ENCODE assay signal across 30 mouse cellular contexts in genomic region chr2:110590007-110590406, GRCm38 (mm10). TPM values are rescaled to one million over a fixed set of nuclear protein-coding genes. Genes with fewer than 3 reads are reported as not detected.
A peak's percentile ranks its signal among the peaks of the same experiment; 100 is the strongest.
DNase-seq lines count a peak whose midpoint lies in the region; ATAC-seq and TF ChIP-seq lines count a peak whose summit lies in the region.
"Had no signal": no experiment of that assay in that cellular context is flagged by ENCODE, and none has a peak within 500 bp of the region (broad histone marks: within the 10 kb centered on the region; RNA-seq: fewer than 3 reads in every experiment).

No protein-coding gene starts in this region.

- H3K9me3 ChIP-seq in kidney, embryonic 14.5 days (ENCODE audit: control insufficient read depth, low read length) = no peaks in the 10 kb centered on the region
- H3K9me3 ChIP-seq in midbrain, embryonic 11.5 days (ENCODE audit: control insufficient read depth, low read length) = no peaks in the 10 kb centered on the region
- no peaks in the 10 kb centered on the region for H3K9me3 ChIP-seq in midbrain, postnatal 0 days (ENCODE audit: low read length)
- H3K9me3 ChIP-seq: embryonic facial prominence, embryonic 13.5 days; embryonic facial prominence, embryonic 15.5 days; forebrain, embryonic 10.5 days; forebrain, embryonic 12.5 days had no signal

- H3K9ac ChIP-seq in kidney, embryonic 14.5 days (ENCODE audit: low read depth, low read length) = no peak overlapping the region
- no peak overlapping the region for H3K9ac ChIP-seq in midbrain, embryonic 11.5 days (ENCODE audit: low read length)
- H3K9ac ChIP-seq in midbrain, postnatal 0 days (replicated peaks; ENCODE audit: low read length, poor library complexity, severe bottlenecking) = no peak overlapping the region
- H3K9ac ChIP-seq: embryonic facial prominence, embryonic 13.5 days; embryonic facial prominence, embryonic 15.5 days; forebrain, embryonic 12.5 days had no signal

- H3K36me3 ChIP-seq in kidney, embryonic 14.5 days (ENCODE audit: control insufficient read depth, insufficient read depth, low read length) = no peaks in the 10 kb centered on the region
- no peaks in the 10 kb centered on the region for H3K36me3 ChIP-seq in midbrain, embryonic 11.5 days (ENCODE audit: control insufficient read depth, insufficient read depth, low read length)
- H3K36me3 ChIP-seq in midbrain, postnatal 0 days (ENCODE audit: insufficient read depth, low read length) = no peaks in the 10 kb centered on the region
- H3K36me3 ChIP-seq in small intestine, adult 2 months (ENCODE audit: control insufficient read depth, insufficient read depth, low read length) = no peaks in the 10 kb centered on the region
- H3K36me3 ChIP-seq: embryonic facial prominence, embryonic 13.5 days; embryonic facial prominence, embryonic 15.5 days; forebrain, embryonic 10.5 days; forebrain, embryonic 12.5 days had no signal

- no peaks in the 10 kb centered on the region for H3K4me1 ChIP-seq in kidney, embryonic 14.5 days (ENCODE audit: control insufficient read depth, insufficient read depth, low read length)
- no peaks in the 10 kb centered on the region for H3K4me1 ChIP-seq in midbrain, embryonic 11.5 days (ENCODE audit: control insufficient read depth, insufficient read depth, low read length)
- H3K4me1 ChIP-seq in midbrain, postnatal 0 days (ENCODE audit: insufficient read depth, low read length) = no peaks in the 10 kb centered on the region
- peaks cover 9% of the 10 kb centered on the region for H3K4me1 ChIP-seq in small intestine, adult 2 months (ENCODE audit: control insufficient read depth, insufficient read depth, insufficient read length, low read length)
- H3K4me1 ChIP-seq: embryonic facial prominence, embryonic 13.5 days; embryonic facial prominence, embryonic 15.5 days; forebrain, embryonic 10.5 days; forebrain, embryonic 12.5 days had no signal

- TF ChIP-seq POLR2A in small intestine, adult 2 months (IDR thresholded peaks at IDR 0.05; ENCODE audit: low read depth, low read length) = no peak

- 70% methylated on average over 1 of the region's 1 CpGs for WGBS in kidney, embryonic 14.5 days
- WGBS in midbrain, embryonic 11.5 days = 82% methylated on average over 1 of the region's 1 CpGs
- 81% methylated on average over 1 of the region's 1 CpGs for WGBS in midbrain, postnatal 0 days
- WGBS in small intestine, adult 2 months = 58% methylated on average over 1 of the region's 1 CpGs

- H3K27ac ChIP-seq in kidney, embryonic 14.5 days (ENCODE audit: low read depth, low read length) = no peak overlapping the region
- H3K27ac ChIP-seq in midbrain, embryonic 11.5 days (ENCODE audit: low read depth, low read length) = no peak overlapping the region
- H3K27ac ChIP-seq in midbrain, postnatal 0 days (ENCODE audit: low read depth, low read length) = no peak overlapping the region
- H3K27ac ChIP-seq in small intestine, adult 2 months (ENCODE audit: insufficient read depth, low read depth, low read length) = peak overlapping the region; percentile 57; the same call in 1 of the 2 replicates
- H3K27ac ChIP-seq: embryonic facial prominence, embryonic 13.5 days; embryonic facial prominence, embryonic 15.5 days; forebrain, embryonic 10.5 days; forebrain, embryonic 12.5 days had no signal

- peak; percentile 14 to 29 for DNase-seq in kidney, adult 8-10 months
- DNase-seq in kidney, postnatal 10 days = no peak
- DNase-seq in kidney, postnatal 14 days = peak; percentile 41
- DNase-seq in midbrain, embryonic 11.5 days (ENCODE audit: low spot score, missing footprints) = peak; percentile 61
- no peak for DNase-seq in midbrain, postnatal 0 days (ENCODE audit: low spot score)
- DNase-seq in layer of hippocampus, adult 18-20 months (ENCODE audit: low spot score in 2 of 2) = no peak
- DNase-seq: adrenal gland, adult 2 months; adrenal gland, postnatal 10 days; adrenal gland, postnatal 25 days; cerebellum, adult 11 months; cerebellum, adult 18-20 months; cerebellum, adult 8-10 months; cerebellum, adult 9-11 months; cerebellum, postnatal 14 days; cerebellum, postnatal 36 days; embryo, embryonic 11 days had no signal

- no peak for TF ChIP-seq CTCF in midbrain, postnatal 0 days (IDR thresholded peaks at IDR 0.05)
- no peak for TF ChIP-seq CTCF in small intestine, adult 2 months (IDR thresholded peaks at IDR 0.05; ENCODE audit: extremely low read depth, insufficient read length, insufficient replicate concordance, low read depth, low read length)

- H3K4me3 ChIP-seq in kidney, embryonic 14.5 days (ENCODE audit: low read length) = no peak overlapping the region
- H3K4me3 ChIP-seq in midbrain, embryonic 11.5 days (ENCODE audit: low read depth, low read length) = no peak overlapping the region
- no peak overlapping the region for H3K4me3 ChIP-seq in midbrain, postnatal 0 days (ENCODE audit: low read depth, low read length)
- H3K4me3 ChIP-seq in small intestine, adult 2 months (ENCODE audit: low read depth, low read length) = no peak overlapping the region
- H3K4me3 ChIP-seq: embryonic facial prominence, embryonic 13.5 days; embryonic facial prominence, embryonic 15.5 days; erythroblast, embryonic 14.5 days; forebrain, embryonic 10.5 days; forebrain, embryonic 12.5 days had no signal

- ATAC-seq in kidney, embryonic 14.5 days (ENCODE audit: low FRiP score, low TSS enrichment) = no peak
- ATAC-seq in midbrain, embryonic 11.5 days (ENCODE audit: low FRiP score) = no peak
- ATAC-seq in midbrain, postnatal 0 days (ENCODE audit: low FRiP score) = no peak
- ATAC-seq: forebrain, embryonic 14.5 days had no signal

- H3K4me2 ChIP-seq in kidney, embryonic 14.5 days (replicated peaks; ENCODE audit: low read depth, low read length) = no peak overlapping the region
- no peak overlapping the region for H3K4me2 ChIP-seq in midbrain, embryonic 11.5 days
- H3K4me2 ChIP-seq in midbrain, postnatal 0 days (ENCODE audit: low read depth, low read length, poor library complexity, severe bottlenecking) = no peak overlapping the region
- H3K4me2 ChIP-seq: embryonic facial prominence, embryonic 13.5 days; embryonic facial prominence, embryonic 15.5 days; forebrain, embryonic 12.5 days had no signal

- no peaks in the 10 kb centered on the region for H3K27me3 ChIP-seq in kidney, embryonic 14.5 days (ENCODE audit: control insufficient read depth, insufficient read depth, low read length)
- H3K27me3 ChIP-seq in midbrain, embryonic 11.5 days (ENCODE audit: control insufficient read depth, insufficient read depth, low read length) = no peaks in the 10 kb centered on the region
- no peaks in the 10 kb centered on the region for H3K27me3 ChIP-seq in midbrain, postnatal 0 days (ENCODE audit: insufficient read depth, low read length)
- H3K27me3 ChIP-seq in small intestine, adult 2 months (ENCODE audit: control insufficient read depth, insufficient read depth, low read length) = no peaks in the 10 kb centered on the region
- H3K27me3 ChIP-seq: embryonic facial prominence, embryonic 13.5 days; embryonic facial prominence, embryonic 15.5 days; forebrain, embryonic 12.5 days had no signal

RNA-seq across cellular contexts. Expression of gene Slc5a12, which starts 7.1 kb away (rescaled TPM):
- polyA plus RNA-seq in kidney, embryonic 14.5 days (2014; fragmentation: Nextera tagmentation; extraction: Ambion mirVana) = 0.06 and 0.20 TPM in 2 replicates
- not detected in 2 replicates for polyA plus RNA-seq in midbrain, embryonic 11.5 days (2014; fragmentation: Nextera tagmentation; extraction: Ambion mirVana)
- total RNA-seq in midbrain, postnatal 0 days (2014; rRNA removed) = 0.28 TPM in 1 of 2 replicates, not detected in the other
- polyA plus RNA-seq in midbrain, postnatal 0 days (2015; fragmentation: Nextera tagmentation; extraction: Ambion mirVana) = not detected in 2 replicates
- 0.27 and 27.0 TPM in 2 replicates for polyA plus RNA-seq in small intestine, adult 2 months (2012; rRNA removed)
- not detected for total RNA-seq in layer of hippocampus, adult 18-20 months (2021)
- total RNA-seq: adrenal gland, adult 2 months; adrenal gland, postnatal 25 days; common myeloid progenitor, adult 5-6 weeks; ES-E14; MEL had no signal
- polyA plus RNA-seq: adrenal gland, adult 2 months; brain, embryonic 14.5 days; C2C12; embryonic facial prominence, embryonic 11.5 days; embryonic facial prominence, embryonic 13.5 days; embryonic facial prominence, embryonic 15.5 days; erythroblast, embryonic 14.5 days; forebrain, embryonic 10.5 days; forebrain, embryonic 12.5 days; forebrain, embryonic 14.5 days had no signal

Comparison
In these comparisons a context has a peak if more than half of its experiments do, and no peak if none do; other contexts are left out.
1. DNase-seq: peak in kidney, adult 8-10 months (2 of 2), kidney, postnatal 14 days (single experiment) and midbrain, embryonic 11.5 days (single experiment); none in kidney, postnatal 10 days (single experiment), midbrain, postnatal 0 days (single experiment) and layer of hippocampus, adult 18-20 months (0 of 2).